Mouse (Mus musculus): ENCODE measurements around the gene Saa2.

- no peak for TF ChIP-seq CTCF (IDR thresholded peaks at IDR 0.05; ENCODE audit: low read depth)
- TF ChIP-seq EP300 (IDR thresholded peaks at IDR 0.05; ENCODE audit: low read depth), result no peak
Measured at GRCm38 (mm10) chr7:46751490-46751889, at the start of gene Saa2.

Measured in heart, postnatal 0 days (tissue).